Mouse (Mus musculus) kidney, embryonic 16.5 days (tissue): ENCODE data around the gene Synpo2l. TPM values are rescaled to one million over a fixed set of nuclear protein-coding genes. Genes with fewer than 3 reads are reported as not detected.
"Not testable (repeated sequence)": the region's sequence is repeated elsewhere in the genome, so short reads cannot be mapped to it uniquely, and the experiment has no call there.

Source experiments
- ATAC-seq: fragments of 200-750 bp; cut with Nextera tagmentation; 2 replicates; pipeline ENCODE4 v1.8.0; 2017; ENCODE audit warnings: moderate TSS enrichment; ENCODE audit not compliant: low FRiP score, low TSS enrichment
- H3K27ac ChIP-seq: fragments of 300-500 bp; sonication (generic); 2 replicates; pipeline ENCODE4 v1.5.1; 2014; ENCODE audit warnings: low read length
- H3K27me3 ChIP-seq: fragments of 300-500 bp; sonication (generic); 2 replicates; pipeline ENCODE4 v1.6.1; 2014; ENCODE audit warnings: low read length, control low read depth, mixed read lengths; ENCODE audit not compliant: insufficient read depth
- H3K36me3 ChIP-seq: fragments of 300-500 bp; sonication (generic); 2 replicates; pipeline ENCODE4 v1.6.1; 2014; ENCODE audit warnings: low read length, control low read depth, mixed read lengths; ENCODE audit not compliant: insufficient read depth
- H3K4me1 ChIP-seq: fragments of 300-500 bp; sonication (generic); 2 replicates; pipeline ENCODE4 v1.6.1; 2014; ENCODE audit warnings: low read length, control low read depth, mixed read lengths; ENCODE audit not compliant: insufficient read depth
- H3K4me2 ChIP-seq: fragments of 300-500 bp; sonication (generic); replicated peaks from 2 replicates; pipeline ENCODE4 v1.6.1; 2014; ENCODE audit warnings: low read depth, low read length
- H3K4me3 ChIP-seq: fragments of 300-500 bp; sonication (generic); 2 replicates; pipeline ENCODE4 v1.5.1; 2014; ENCODE audit warnings: mild to moderate bottlenecking, low read length
- H3K9ac ChIP-seq: fragments of 300-500 bp; sonication (generic); replicated peaks from 2 replicates; pipeline ENCODE4 v1.6.1; 2014; ENCODE audit warnings: low read length
- H3K9me3 ChIP-seq: fragments of 300-500 bp; sonication (generic); 2 replicates; pipeline ENCODE4 v1.6.1; 2016; ENCODE audit warnings: low read length, control low read depth
- WGBS: fragments of 180-500 bp; shearing (Covaris S2); extraction: QIAGEN DNeasy Blood & Tissue Kit; methylation state at CpG from one replicate; pipeline ENCODE4 v1.1.7; 2014; 5-methylcytosine and 5-hydroxymethylcytosine counted together
- polyA plus RNA-seq: library from polyadenylated mRNA; unstranded; fragments of >200 nt; fragmentation: Nextera tagmentation; extraction: Ambion mirVana; gene quantifications from 2 replicates; pipeline ENCODE4 v1.2.1, GENCODE M21; 2015

Synpo2l gene
- 0.92 and 1.2 TPM in 2 replicates for polyA plus RNA-seq

DNA sequence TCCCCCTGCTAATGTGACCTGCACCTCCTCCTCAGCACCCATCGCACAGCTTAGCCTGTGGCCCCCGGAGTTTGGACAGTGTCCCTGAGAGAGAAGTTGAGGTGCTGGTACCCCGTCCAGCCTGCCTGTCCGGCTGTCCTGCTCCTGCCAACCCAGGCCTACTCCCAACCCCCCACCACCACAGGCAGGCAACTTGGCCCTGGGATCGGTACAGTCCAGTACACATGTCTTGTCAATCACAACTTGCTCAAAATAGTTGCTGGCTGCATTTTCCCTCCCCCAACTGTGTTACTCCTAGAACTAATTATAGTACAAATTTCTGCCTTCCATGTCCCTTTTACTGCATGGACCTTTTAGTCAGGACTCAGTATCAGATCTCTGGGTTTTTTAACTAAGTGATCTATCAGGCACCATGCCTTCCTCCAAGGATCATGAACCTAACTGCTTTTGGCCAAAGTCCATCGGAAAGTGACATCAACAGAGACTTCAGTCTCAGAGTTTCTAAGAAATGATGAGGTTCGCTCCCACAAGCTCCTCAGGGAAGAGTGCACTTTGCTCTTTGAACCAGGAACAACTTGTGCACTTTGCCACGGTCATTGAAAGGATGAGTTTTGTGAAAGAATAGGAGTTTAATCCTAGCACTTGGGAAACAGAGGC is at the start of gene Synpo2l:
Gene Synpo2l, minus strand, starts transcription at position 201 of the 657 bp plus-strand sequence.
- Histone ChIP-seq H3K4me1 (0 out of 2 replicates have a peak, but pooled peaks cover 4% of the 10 kb centered on the region), H3K4me2 (no peak within 1 kb of the TSS), H3K9me3 (no peaks in the 10 kb centered on the region), H3K27me3 (no peaks in the 10 kb centered on the region; the same call in 1 of the 2 replicates), H3K27ac (no peak within 1 kb of the TSS), H3K36me3 (no peaks in the 10 kb centered on the region), H3K9ac (0 out of 2 replicates have a peak within 1 kb of the TSS, but pooled peaks have one; percentile 16), H3K4me3 (no peak within 1 kb of the TSS)
- 80% methylated on average over 8 of the region's 8 CpGs for WGBS
- no peak for ATAC-seq

DNA sequence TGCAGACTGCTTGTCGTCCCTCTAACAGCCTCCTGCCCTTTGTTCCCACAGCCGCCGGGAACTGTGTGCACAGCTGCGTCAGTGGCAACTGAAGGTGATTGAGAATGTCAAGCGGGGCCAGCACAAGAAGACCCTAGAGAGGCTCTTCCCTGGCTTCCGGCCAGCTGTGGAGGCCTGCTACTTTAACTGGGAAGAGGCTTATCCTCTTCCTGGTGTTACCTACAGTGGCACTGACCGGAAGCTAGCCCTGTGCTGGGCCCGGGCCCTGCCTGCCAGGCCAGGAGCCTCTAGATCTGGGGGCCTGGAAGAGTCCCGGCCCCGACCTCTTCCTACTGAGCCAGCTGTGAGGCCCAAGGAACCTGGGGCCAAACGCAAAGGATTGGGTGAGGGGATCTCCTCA is 45.7 kb upstream of the Synpo2l start:
- H3K27ac ChIP-seq: no peak overlapping the region
- no peak overlapping the region for H3K4me2 ChIP-seq
- no peak for ATAC-seq
- H3K27me3 ChIP-seq: no peaks in the 10 kb centered on the region
- H3K36me3 ChIP-seq: peaks cover 68% of the 10 kb centered on the region
- 82% methylated on average over 11 of the region's 11 CpGs for WGBS
- H3K9ac ChIP-seq: no peak overlapping the region
- H3K4me1 ChIP-seq: peaks cover 6% of the 10 kb centered on the region
- H3K9me3 ChIP-seq: no peaks in the 10 kb centered on the region
- H3K4me3 ChIP-seq: no peak overlapping the region

DNA sequence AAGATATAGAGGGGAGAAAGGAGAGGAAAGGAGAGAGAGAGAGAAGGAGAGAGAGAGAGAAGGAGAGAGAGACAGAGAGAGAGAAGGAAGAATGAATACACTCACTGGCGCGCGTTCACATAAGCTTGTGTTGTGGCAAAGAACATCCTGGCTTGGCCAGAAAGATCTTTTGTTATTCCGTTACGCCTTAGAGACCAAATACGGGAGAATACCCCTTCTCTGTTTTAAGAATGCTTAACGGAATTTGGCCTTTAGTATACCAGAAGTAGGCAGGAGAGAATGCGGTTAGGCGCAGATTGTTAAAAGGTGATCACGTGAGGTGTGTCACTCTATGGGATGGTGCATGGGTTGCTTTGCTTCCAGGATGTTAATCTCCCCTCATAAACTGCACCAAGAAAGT is 40.1 kb upstream of the Synpo2l start:
- no peaks in the 10 kb centered on the region for H3K9me3 ChIP-seq
- H3K36me3 ChIP-seq: peaks cover 35% of the 10 kb centered on the region
- no peak for ATAC-seq
- H3K4me1 ChIP-seq: peaks cover 20% of the 10 kb centered on the region
- peak overlapping the region; percentile 72 for H3K4me2 ChIP-seq
- H3K4me3 ChIP-seq: peak overlapping the region; percentile 100
- 0 out of 2 replicates have a peak overlapping the region, but pooled peaks have one; percentile 65 for H3K27ac ChIP-seq
- WGBS: 4% methylated on average over 10 of the region's 10 CpGs
- no peaks in the 10 kb centered on the region for H3K27me3 ChIP-seq
- H3K9ac ChIP-seq: peak overlapping the region; percentile 96

DNA sequence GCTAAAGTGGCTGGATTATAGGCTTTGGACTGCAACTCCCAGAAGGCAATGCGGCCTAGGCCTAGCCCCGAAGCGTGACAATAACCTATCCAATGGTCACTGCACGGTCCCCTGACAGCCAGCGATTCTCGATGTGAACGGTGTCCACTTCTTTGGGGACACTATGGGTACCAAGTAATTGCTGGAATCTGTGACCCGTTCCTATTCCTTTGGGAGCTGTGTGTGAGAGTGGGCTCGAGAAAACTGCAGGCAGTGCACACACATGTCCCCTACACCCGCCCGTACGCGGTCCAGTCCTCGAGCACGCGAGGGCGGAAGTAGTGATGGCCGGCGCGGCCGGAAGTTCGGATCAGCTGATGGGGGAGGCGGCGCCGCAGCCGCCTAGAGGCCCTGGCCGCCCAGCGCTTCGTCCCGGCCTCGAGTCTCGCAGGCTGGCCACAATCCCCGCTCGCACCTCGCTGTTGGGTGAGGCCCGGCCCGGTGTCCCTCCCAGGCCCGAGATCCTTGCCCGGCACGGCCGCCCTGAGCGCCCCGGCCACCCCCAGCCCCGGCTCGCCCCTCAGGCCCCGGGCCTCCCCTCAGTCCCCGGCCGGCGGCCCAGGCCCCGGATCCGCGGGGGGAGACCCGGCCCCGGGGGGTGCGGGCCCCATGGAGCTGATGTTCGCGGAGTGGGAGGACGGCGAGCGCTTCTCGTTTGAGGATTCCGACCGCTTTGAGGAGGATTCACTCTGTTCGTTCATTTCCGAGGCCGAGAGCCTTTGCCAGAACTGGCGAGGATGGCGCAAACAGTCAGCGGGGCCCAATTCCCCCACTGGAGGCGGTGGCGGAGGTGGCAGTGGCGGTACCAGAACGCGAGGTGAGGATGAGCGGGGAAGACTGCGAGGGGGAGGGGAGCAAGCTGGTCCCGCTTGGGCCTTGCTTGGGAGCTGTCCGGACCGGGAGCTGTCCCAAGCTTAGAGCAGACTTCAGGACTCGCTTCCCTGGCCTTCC is 39.3 kb upstream of the Synpo2l start, which contains the start of gene Zswim8:
Gene Zswim8, plus strand, starts transcription at position 352 of the 990 bp plus-strand sequence.
- WGBS: under 1% methylated on average over 75 of the region's 80 CpGs
- Histone ChIP-seq H3K9ac (peak within 1 kb of the TSS; percentile 96), H3K9me3 (no peaks in the 10 kb centered on the region), H3K36me3 (peaks cover 27% of the 10 kb centered on the region), H3K4me2 (peak within 1 kb of the TSS; percentile 72), H3K27me3 (no peaks in the 10 kb centered on the region), H3K4me3 (peak within 1 kb of the TSS; percentile 100), H3K27ac (peak within 1 kb of the TSS; percentile 65), H3K4me1 (peaks cover 20% of the 10 kb centered on the region)
- ATAC-seq: peak; percentile 95

DNA sequence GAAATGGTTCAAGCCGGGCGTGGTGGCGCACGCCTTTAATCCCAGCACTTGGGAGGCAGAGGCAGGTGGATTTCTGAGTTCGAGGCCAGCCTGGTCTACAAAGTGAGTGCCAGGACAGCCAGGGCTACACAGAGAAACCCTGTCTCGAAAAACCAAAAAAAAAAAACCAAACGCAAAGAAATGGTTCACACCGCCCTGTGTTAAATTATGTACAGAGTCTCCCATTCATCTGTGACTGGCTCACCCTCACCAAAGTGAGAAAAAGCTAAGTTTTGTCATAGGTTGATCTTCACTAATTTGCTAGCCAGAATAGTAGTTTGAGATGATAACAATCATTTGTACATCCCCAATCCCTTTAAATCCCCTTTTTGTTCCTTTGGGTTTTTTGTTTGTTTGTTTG is 35.3 kb upstream of the Synpo2l start:
- peaks cover 11% of the 10 kb centered on the region; the same call in 1 of the 2 replicates for H3K36me3 ChIP-seq
- H3K4me2 ChIP-seq: peak overlapping the region; percentile 73
- not testable (repeated sequence) for H3K9me3 ChIP-seq, ATAC-seq, H3K27me3 ChIP-seq
- 6% methylated on average over 7 of the region's 8 CpGs for WGBS
- H3K4me1 ChIP-seq: peaks cover 33% of the 10 kb centered on the region
- H3K4me3 ChIP-seq: peak overlapping the region; percentile 96
- H3K27ac ChIP-seq: peak overlapping the region; percentile 95
- peak overlapping the region; percentile 95 for H3K9ac ChIP-seq

DNA sequence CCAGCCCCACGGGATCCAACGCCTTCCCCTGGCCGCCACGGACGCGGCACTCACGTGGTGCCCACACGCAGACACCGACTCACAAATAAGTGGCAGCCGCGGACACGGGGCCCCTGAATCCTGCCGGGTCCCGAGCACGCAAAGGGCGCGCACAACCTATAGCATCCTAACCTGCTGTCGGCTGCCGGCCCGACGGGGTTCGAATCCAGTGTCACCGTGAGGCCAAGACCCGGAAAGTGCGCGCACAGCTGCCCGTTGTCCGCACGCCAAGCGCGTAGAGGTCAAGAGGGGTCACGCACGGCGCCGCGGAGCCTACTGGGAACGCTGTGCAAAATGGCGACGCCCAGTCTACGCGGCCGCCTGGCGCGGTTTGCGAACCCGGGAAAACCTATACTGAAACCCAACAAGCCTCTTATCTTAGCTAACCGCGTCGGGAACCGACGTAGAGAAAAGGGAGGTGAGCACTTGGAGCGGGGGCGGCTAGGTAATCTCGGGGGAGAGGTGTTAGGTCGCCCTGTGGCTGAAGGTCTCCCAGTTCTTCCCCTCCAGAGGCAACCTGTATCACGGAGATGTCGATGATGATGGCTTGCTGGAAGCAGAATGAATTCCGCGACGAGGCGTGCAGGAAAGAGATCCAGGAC is 34.7 kb upstream of the Synpo2l start, which contains the start of gene Chchd1:
Gene Chchd1, plus strand, starts transcription at position 266 of the 641 bp plus-strand sequence.
- Histone ChIP-seq H3K9ac (peak within 1 kb of the TSS; percentile 95), H3K4me3 (peak within 1 kb of the TSS; percentile 96), H3K9me3 (no peaks in the 10 kb centered on the region), H3K4me1 (peaks cover 36% of the 10 kb centered on the region), H3K27ac (peak within 1 kb of the TSS; percentile 95), H3K4me2 (peak within 1 kb of the TSS; percentile 73), H3K36me3 (peaks cover 11% of the 10 kb centered on the region; the same call in 1 of the 2 replicates), H3K27me3 (no peaks in the 10 kb centered on the region)
- peak; percentile 73 for ATAC-seq
- under 1% methylated on average over 61 of the region's 61 CpGs for WGBS

DNA sequence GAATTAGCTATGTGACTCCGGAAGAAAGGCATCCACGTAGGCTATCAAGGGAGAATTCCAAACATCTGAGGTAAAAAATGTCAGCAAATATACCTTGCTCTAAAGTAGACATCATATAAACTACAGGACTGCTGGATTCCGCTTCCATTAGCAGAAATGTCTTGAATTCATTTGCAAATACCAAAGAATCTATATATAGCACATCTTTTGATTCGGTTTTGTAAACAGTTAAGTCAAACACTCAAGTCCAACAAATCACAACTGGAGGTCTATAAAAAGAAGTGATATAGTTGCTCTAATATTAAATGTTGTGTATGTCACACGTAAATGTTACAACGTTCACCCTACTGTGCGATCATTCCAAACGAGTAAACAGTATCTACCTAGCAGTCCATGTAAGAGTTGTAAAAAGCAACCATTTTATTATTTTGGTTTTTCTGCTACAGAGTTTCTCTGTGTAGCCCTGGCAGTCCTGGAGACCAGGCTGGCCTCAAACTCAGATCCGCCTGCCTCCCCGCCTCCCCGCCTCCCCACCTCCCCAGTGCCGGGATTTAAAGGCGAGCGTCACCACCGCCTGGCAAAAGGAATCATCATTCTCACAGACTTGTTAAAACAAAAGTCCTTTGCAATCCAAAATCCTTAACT is 34.1 kb upstream of the Synpo2l start:
- Histone ChIP-seq H3K4me3 (peak overlapping the region; percentile 96), H3K27ac (peak overlapping the region; percentile 95), H3K9ac (peak overlapping the region; percentile 95), H3K4me2 (peak overlapping the region; percentile 73), H3K9me3 (no peaks in the 10 kb centered on the region), H3K36me3 (peaks cover 11% of the 10 kb centered on the region; the same call in 1 of the 2 replicates), H3K27me3 (no peaks in the 10 kb centered on the region), H3K4me1 (peaks cover 41% of the 10 kb centered on the region)
- 11% methylated on average over 15 of the region's 15 CpGs for WGBS
- ATAC-seq: peak; percentile 42; the same call in 1 of the 2 replicates

DNA sequence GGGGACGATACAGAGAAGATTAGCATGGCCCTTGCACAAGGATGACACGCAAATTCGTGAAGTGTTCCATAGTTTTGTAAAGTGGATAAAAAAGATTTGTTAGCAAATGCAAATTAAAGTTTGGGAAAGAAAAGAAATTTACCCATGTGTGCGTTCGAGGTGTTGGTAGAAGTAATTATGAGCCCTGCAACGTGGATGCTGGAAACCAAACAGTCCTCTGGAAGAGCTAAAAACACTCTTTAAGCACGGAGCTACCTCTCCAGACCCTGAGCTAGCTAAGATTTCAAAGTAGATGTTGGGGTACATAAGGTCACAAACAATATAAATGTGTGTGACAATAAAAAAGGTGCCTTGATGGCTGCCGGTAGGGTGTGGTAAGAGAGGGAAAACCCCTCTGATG is 33.4 kb upstream of the Synpo2l start:
- 72% methylated on average over 8 of the region's 8 CpGs for WGBS
- Histone ChIP-seq H3K36me3 (peaks cover 11% of the 10 kb centered on the region; the same call in 1 of the 2 replicates), H3K9me3 (no peaks in the 10 kb centered on the region), H3K9ac (peak overlapping the region; percentile 23), H3K27me3 (no peaks in the 10 kb centered on the region), H3K4me3 (peak overlapping the region; percentile 96), H3K4me2 (peak overlapping the region; percentile 73), H3K4me1 (peaks cover 48% of the 10 kb centered on the region), H3K27ac (no peak overlapping the region)
- ATAC-seq: no peak

DNA sequence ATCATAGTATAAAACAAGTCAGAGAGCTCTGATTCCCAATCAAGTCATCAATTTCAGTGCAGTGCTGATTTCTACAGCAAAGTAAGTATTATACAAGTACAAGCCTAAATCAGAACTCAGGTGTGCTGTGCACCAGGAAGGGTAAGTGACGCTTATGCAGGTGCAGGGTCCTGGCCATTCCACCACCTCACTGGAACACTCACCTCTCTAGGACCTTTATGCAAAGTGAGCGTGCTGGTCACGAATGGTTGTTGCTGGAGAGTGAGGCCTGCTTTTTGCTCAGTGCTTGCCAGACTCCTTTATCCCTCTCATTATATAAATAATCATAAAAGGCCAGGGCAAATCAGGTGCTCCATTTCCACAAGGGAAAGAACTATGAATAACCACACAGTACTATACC is 32.2 kb upstream of the Synpo2l start:
- Histone ChIP-seq H3K4me3 (no peak overlapping the region), H3K36me3 (peaks cover 9% of the 10 kb centered on the region; the same call in 1 of the 2 replicates), H3K9ac (no peak overlapping the region), H3K4me2 (no peak overlapping the region), H3K27me3 (no peaks in the 10 kb centered on the region), H3K4me1 (peaks cover 57% of the 10 kb centered on the region), H3K27ac (no peak overlapping the region), H3K9me3 (no peaks in the 10 kb centered on the region)
- 87% methylated on average over 3 of the region's 3 CpGs for WGBS
- no peak for ATAC-seq
